Mouse (Mus musculus) bone marrow macrophage, adult 2 months (primary cell): Measurements from ENCODE around the gene Relt. TPM values are rescaled to one million over a fixed set of nuclear protein-coding genes. Genes with fewer than 3 reads are reported as not detected.

Source experiments
- H3K27ac ChIP-seq: 2 replicates; pipeline ENCODE4 v1.5.1; 2012; ENCODE audit warnings: low read depth, low read length; ENCODE audit not compliant: insufficient read depth
- H3K4me1 ChIP-seq: 2 replicates; pipeline ENCODE4 v1.6.1; 2012; ENCODE audit warnings: low read length; ENCODE audit not compliant: control insufficient read depth, insufficient read depth
- H3K4me3 ChIP-seq: 2 replicates; pipeline ENCODE4 v1.5.1; 2012; ENCODE audit warnings: mild to moderate bottlenecking, low read length, moderate library complexity; ENCODE audit not compliant: insufficient read depth
- CTCF ChIP-seq: IDR thresholded peaks from 2 replicates; pipeline ENCODE4 v1.5.1; 2012; ENCODE audit warnings: low read depth, mild to moderate bottlenecking, low read length, moderate library complexity
- POLR2A ChIP-seq: IDR thresholded peaks from 2 replicates; pipeline ENCODE4 v1.6.1; 2012; ENCODE audit warnings: mild to moderate bottlenecking, low read depth, low read length, borderline replicate concordance
- polyA plus RNA-seq: library from polyadenylated mRNA; stranded (reverse); fragments of >200 nt; gene quantifications from 2 replicates; pipeline ENCODE4 v1.2.4, GENCODE M21; 2012; ENCODE audit not compliant: missing spikeins, insufficient read depth, insufficient read length

Gene Relt
- polyA plus RNA-seq, 1 experiment: 6.3 TPM

GRCm38 (mm10) chr7:100876293-100876692 lies 13.0 kb upstream of the Relt start:
- TF ChIP-seq CTCF (no peak), POLR2A (no peak)
- H3K27ac ChIP-seq: peak overlapping the region; percentile 79
- H3K4me3 ChIP-seq: no peak overlapping the region
- peaks cover 25% of the 10 kb centered on the region for H3K4me1 ChIP-seq

DNA sequence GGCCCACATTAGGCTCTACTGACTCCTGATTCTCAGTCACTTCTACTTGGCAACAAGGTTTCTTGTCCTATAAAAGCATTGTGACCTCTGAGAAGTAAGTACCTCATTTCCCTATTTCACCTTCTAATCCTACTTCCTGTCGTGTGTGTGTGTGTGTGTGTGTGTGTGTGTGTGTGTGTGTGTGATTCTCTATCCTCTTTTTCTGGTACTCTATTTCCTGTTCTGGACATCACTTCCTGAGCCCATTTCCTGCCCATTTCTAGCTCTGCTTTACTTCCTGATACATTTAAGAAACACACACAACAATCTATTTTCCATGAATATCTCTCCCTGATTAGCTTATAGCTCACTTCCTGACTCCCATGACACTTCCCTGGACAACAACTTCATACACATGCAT lies 12.6 kb upstream of the Relt start:
- peak overlapping the region; percentile 79 for H3K27ac ChIP-seq

DNA sequence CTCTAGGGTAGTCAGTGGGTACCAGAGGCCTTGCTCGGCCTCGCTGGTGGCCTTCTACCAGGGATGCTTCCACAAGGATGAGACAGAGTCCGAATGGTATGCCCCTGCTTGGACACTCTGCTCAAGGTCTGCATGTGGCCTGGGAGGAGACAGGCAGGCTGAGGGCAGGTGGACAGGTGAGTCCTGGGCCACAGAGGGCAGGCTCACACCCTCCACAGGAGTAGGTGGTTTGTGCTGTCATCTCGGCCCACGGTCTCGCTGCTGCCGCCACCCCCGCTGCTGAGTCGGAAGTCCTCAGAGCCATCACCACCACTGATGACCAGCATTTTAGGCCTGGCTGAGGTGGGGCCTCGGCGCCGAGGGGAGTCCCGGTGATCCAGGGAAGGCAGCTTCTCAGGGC lies 10.0 kb upstream of the Relt start:
- TF ChIP-seq POLR2A (no peak), CTCF (no peak)
- H3K4me1 ChIP-seq: peaks cover 46% of the 10 kb centered on the region
- H3K4me3 ChIP-seq: no peak overlapping the region
- H3K27ac ChIP-seq: no peak overlapping the region

More for the DNA sequence above, 12.6 kb upstream of the Relt start:
- H3K4me3 ChIP-seq: no peak overlapping the region
- TF ChIP-seq CTCF: no peak
- TF ChIP-seq POLR2A: no peak
- peaks cover 26% of the 10 kb centered on the region for H3K4me1 ChIP-seq

DNA sequence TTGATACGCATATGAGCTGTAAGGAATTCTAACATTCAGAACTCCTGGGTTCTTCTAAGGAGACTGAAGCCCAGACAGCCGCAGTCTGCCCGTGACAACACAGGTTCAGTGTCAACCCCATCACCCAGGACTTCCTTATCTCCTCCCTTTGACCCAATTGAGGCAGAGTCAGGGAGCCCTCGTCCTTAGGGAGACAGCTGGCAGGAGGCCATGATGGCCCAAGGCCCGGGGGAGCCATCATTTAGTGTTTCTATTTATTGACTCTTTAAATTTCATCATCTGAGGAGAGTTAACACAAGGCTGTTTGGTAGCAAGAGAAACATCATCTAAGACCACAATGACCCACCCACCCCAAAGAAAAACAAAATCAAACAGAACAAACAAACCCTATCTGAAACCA lies 8.6 kb upstream of the Relt start:
- H3K4me1 ChIP-seq: peaks cover 54% of the 10 kb centered on the region
- H3K4me3 ChIP-seq: no peak overlapping the region
- TF ChIP-seq CTCF: no peak
- TF ChIP-seq POLR2A: no peak
- H3K27ac ChIP-seq: no peak overlapping the region

DNA sequence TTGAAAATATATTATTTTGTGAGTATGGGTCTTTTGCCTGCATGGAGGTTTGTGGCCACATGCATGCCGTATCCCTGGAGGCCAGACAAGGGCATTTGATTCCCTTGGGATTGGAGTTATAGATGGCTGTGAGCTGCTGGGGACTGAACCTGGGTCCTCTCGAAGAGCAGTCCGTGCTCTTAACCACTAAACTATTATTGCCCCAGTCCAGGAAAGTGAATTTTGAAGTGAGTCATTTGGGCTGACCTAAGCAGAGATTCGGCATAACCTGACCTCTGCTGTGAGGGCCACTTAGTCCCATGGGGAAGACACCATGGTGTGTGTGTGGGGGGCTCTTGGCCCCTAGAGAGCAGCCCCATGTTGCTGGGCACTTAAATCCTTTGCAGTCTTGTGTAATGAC lies 8.1 kb upstream of the Relt start:
- peaks cover 54% of the 10 kb centered on the region for H3K4me1 ChIP-seq
- H3K4me3 ChIP-seq: no peak overlapping the region
- H3K27ac ChIP-seq: no peak overlapping the region
- TF ChIP-seq CTCF (no peak), POLR2A (no peak)

GRCm38 (mm10) chr7:100869877-100870629 lies 6.8 kb upstream of the Relt start:
- no peak overlapping the region for H3K4me3 ChIP-seq
- peaks cover 43% of the 10 kb centered on the region for H3K4me1 ChIP-seq
- H3K27ac ChIP-seq: no peak overlapping the region
- no peak for TF ChIP-seq CTCF
- no peak for TF ChIP-seq POLR2A

- Histone ChIP-seq H3K4me3 (no peak overlapping the region), H3K27ac (peak overlapping the region; percentile 97), H3K4me1 (peaks cover 39% of the 10 kb centered on the region)
- TF ChIP-seq CTCF (no peak), POLR2A (no peak)
Measured at GRCm38 (mm10) chr7:100868551-100868950, 5.3 kb upstream of the Relt start.

- TF ChIP-seq CTCF: no peak
- no peak for TF ChIP-seq POLR2A
- Histone ChIP-seq H3K27ac (no peak overlapping the region), H3K4me3 (no peak overlapping the region), H3K4me1 (peaks cover 39% of the 10 kb centered on the region)
Measured at GRCm38 (mm10) chr7:100867561-100867960, 4.3 kb upstream of the Relt start.

DNA sequence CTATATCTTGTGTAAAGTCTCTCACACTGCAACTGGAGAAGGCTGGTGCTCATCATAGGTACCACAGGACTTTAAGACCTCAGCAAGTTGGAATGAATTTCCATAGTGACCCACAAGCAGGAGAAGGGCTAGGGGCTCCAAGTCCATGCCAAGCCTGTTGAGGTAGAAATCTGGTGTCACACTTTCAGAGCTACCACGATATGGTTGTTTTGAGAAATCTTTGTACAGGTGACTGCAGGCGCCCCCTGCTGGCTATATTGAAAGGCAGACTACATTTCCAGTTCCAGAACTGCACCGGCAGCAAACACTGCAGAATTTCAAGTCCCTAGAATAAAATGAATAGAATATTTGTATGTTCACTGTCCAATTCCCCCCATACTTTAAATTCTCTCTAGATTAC lies 3.4 kb upstream of the Relt start:
- peaks cover 42% of the 10 kb centered on the region for H3K4me1 ChIP-seq
- H3K4me3 ChIP-seq: no peak overlapping the region
- no peak overlapping the region for H3K27ac ChIP-seq
- TF ChIP-seq POLR2A (no peak), CTCF (peak; percentile 95)

DNA sequence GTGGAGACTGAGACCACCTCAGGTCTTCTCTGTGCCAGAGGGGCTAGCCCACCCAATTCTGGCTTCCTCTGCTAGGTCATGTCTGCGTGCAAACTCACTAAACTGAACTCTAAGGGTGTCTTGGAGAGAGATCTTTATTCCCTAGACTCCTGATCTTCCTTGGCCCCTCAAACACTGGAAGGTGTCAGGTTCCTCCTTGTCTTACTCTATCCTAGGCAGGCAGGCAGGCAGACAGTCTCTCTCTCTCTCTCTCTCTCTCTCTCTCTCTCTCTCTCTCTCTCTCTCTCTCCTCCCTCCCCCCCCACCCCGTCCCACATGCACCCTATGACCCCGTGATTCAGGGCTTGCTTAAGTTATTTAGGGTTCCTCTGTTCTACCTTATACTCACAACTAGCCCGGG lies 893 bp downstream of the Relt start:
- Histone ChIP-seq H3K4me3 (peak overlapping the region; percentile 67), H3K4me1 (peaks cover 20% of the 10 kb centered on the region), H3K27ac (0 out of 2 replicates have a peak overlapping the region, but pooled peaks have one; percentile 14)
- no peak for TF ChIP-seq CTCF
- no peak for TF ChIP-seq POLR2A

DNA sequence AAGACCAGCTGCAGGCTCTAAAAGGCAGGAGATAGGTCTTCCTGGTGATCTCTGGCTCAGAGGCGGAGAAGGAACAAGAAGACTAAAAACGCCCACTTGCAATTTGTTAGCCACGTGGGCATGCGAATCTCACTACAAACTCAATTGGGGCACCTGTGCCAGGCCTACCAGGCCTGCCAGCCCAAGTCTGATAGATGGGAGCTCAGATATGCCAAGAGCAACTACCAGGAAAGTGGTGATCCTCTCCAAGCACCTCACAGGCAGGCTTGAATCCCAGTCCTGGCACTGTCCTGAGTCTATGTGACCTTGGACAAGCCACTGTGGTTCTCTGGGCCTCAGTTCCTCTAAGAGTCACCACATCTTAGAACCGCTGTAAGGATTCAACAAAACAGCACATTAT lies 2.0 kb downstream of the Relt start:
- H3K4me1 ChIP-seq: peaks cover 28% of the 10 kb centered on the region
- H3K4me3 ChIP-seq: no peak overlapping the region
- TF ChIP-seq CTCF (no peak), POLR2A (no peak)
- no peak overlapping the region for H3K27ac ChIP-seq
